Mouse (Mus musculus): ENCODE results near the gene Ppfia3. TPM values are rescaled to one million over a fixed set of nuclear protein-coding genes. Genes with fewer than 3 reads are reported as not detected.

The Ppfia3 gene
- polyA plus RNA-seq (2015; fragmentation: Nextera tagmentation; extraction: Ambion mirVana), result 4.3 and 5.4 TPM in 2 replicates

GRCm38 (mm10) chr7:45366652-45367019 lies at the start of gene Ppfia3:
Ppfia3 (minus strand) TSS chr7:45367019.
- Histone ChIP-seq H3K4me3 (replicated peaks; ENCODE audit: low read depth, low read length) (peak within 1 kb of the TSS; percentile 49), H3K9ac (ENCODE audit: low read depth, low read length) (peak within 1 kb of the TSS; percentile 52), H3K4me1 (replicated peaks; ENCODE audit: insufficient read depth, low read length) (peaks cover 16% of the 10 kb centered on the region), H3K27ac (no peak within 1 kb of the TSS), H3K36me3 (ENCODE audit: insufficient read depth, low read length) (no peaks in the 10 kb centered on the region), H3K4me2 (ENCODE audit: low read length) (peak within 1 kb of the TSS; percentile 97), H3K9me3 (replicated peaks; ENCODE audit: low read length) (no peaks in the 10 kb centered on the region), H3K27me3 (ENCODE audit: insufficient read depth, low read length) (peaks cover 21% of the 10 kb centered on the region; the same call in 1 of the 2 replicates)
- no peak for TF ChIP-seq CTCF (IDR thresholded peaks at IDR 0.05; ENCODE audit: low read depth)
- DNase-seq (ENCODE audit: low spot score), result no peak
- no peak for ATAC-seq (replicated peaks; ENCODE audit: low FRiP score, low read depth)
- WGBS, result 0% methylated on average over 23 of the region's 26 CpGs

DNA sequence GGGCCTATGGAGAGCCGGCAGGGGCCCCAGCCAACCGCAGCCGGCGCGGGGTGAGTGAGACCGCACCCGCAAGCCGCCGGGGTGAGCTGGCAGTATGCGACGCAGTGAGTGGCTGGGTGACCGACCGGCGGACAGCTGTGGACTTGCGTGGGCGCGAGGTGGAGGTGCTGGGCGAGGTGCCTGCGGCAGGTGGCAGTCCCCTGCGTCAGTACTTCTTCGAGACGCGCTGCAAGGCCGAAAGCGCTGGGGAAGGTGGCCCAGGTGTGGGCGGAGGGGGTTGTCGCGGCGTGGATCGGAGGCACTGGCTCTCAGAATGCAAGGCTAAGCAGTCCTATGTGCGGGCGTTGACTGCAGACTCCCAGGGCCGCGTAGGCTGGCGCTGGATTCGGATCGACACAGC lies 48.8 kb upstream of the Ppfia3 start:
- peaks cover 30% of the 10 kb centered on the region for H3K27me3 ChIP-seq (ENCODE audit: insufficient read depth, low read length)
- DNase-seq (ENCODE audit: low spot score) (no peak), ATAC-seq (replicated peaks; ENCODE audit: low FRiP score, low read depth) (no peak)
- H3K4me1 ChIP-seq (replicated peaks; ENCODE audit: insufficient read depth, low read length), result peaks cover 9% of the 10 kb centered on the region
- no peak overlapping the region for H3K27ac ChIP-seq
- peak overlapping the region; percentile 18; the same call in 1 of the 2 replicates for H3K4me2 ChIP-seq (ENCODE audit: low read length)
- H3K9me3 ChIP-seq (replicated peaks; ENCODE audit: low read length), result no peaks in the 10 kb centered on the region
- H3K36me3 ChIP-seq (ENCODE audit: insufficient read depth, low read length), result no peaks in the 10 kb centered on the region
- no peak overlapping the region for H3K9ac ChIP-seq (ENCODE audit: low read depth, low read length)
- TF ChIP-seq CTCF (IDR thresholded peaks at IDR 0.05; ENCODE audit: low read depth), result no peak
- WGBS, result 15% methylated on average over 37 of the region's 37 CpGs
- H3K4me3 ChIP-seq (replicated peaks; ENCODE audit: low read depth, low read length), result no peak overlapping the region; the same call in 1 of the 2 replicates

GRCm38 (mm10) chr7:45414740-45415224 lies 48.0 kb upstream of the Ppfia3 start:
- no peak for TF ChIP-seq CTCF (IDR thresholded peaks at IDR 0.05; ENCODE audit: low read depth)
- DNase-seq (ENCODE audit: low spot score), result no peak
- Histone ChIP-seq H3K9ac (ENCODE audit: low read depth, low read length) (no peak overlapping the region), H3K9me3 (replicated peaks; ENCODE audit: low read length) (no peaks in the 10 kb centered on the region), H3K36me3 (ENCODE audit: insufficient read depth, low read length) (no peaks in the 10 kb centered on the region), H3K4me3 (replicated peaks; ENCODE audit: low read depth, low read length) (no peak overlapping the region), H3K27me3 (ENCODE audit: insufficient read depth, low read length) (peaks cover 33% of the 10 kb centered on the region), H3K27ac (no peak overlapping the region), H3K4me2 (ENCODE audit: low read length) (no peak overlapping the region), H3K4me1 (replicated peaks; ENCODE audit: insufficient read depth, low read length) (peaks cover 9% of the 10 kb centered on the region)
- ATAC-seq (replicated peaks; ENCODE audit: low FRiP score, low read depth), result no peak
- 41% methylated on average over 12 of the region's 12 CpGs for WGBS

- no peaks in the 10 kb centered on the region for H3K9me3 ChIP-seq (replicated peaks; ENCODE audit: low read length)
- H3K36me3 ChIP-seq (ENCODE audit: insufficient read depth, low read length), result no peaks in the 10 kb centered on the region
- WGBS, result 2% methylated on average over 27 of the region's 27 CpGs
- DNase-seq (ENCODE audit: low spot score) (no peak), ATAC-seq (replicated peaks; ENCODE audit: low FRiP score, low read depth) (0 out of 2 replicates have a peak, but pooled peaks have one; percentile 11)
- peaks cover 9% of the 10 kb centered on the region for H3K4me1 ChIP-seq (replicated peaks; ENCODE audit: insufficient read depth, low read length)
- H3K27ac ChIP-seq, result no peak overlapping the region
- H3K9ac ChIP-seq (ENCODE audit: low read depth, low read length), result peak overlapping the region; percentile 61
- H3K27me3 ChIP-seq (ENCODE audit: insufficient read depth, low read length), result peaks cover 33% of the 10 kb centered on the region
- no peak for TF ChIP-seq CTCF (IDR thresholded peaks at IDR 0.05; ENCODE audit: low read depth)
- H3K4me3 ChIP-seq (replicated peaks; ENCODE audit: low read depth, low read length), result peak overlapping the region; percentile 51
- peak overlapping the region; percentile 98 for H3K4me2 ChIP-seq (ENCODE audit: low read length)
Observed at GRCm38 (mm10) chr7:45413864-45414739, 47.3 kb upstream of the Ppfia3 start.

DNA sequence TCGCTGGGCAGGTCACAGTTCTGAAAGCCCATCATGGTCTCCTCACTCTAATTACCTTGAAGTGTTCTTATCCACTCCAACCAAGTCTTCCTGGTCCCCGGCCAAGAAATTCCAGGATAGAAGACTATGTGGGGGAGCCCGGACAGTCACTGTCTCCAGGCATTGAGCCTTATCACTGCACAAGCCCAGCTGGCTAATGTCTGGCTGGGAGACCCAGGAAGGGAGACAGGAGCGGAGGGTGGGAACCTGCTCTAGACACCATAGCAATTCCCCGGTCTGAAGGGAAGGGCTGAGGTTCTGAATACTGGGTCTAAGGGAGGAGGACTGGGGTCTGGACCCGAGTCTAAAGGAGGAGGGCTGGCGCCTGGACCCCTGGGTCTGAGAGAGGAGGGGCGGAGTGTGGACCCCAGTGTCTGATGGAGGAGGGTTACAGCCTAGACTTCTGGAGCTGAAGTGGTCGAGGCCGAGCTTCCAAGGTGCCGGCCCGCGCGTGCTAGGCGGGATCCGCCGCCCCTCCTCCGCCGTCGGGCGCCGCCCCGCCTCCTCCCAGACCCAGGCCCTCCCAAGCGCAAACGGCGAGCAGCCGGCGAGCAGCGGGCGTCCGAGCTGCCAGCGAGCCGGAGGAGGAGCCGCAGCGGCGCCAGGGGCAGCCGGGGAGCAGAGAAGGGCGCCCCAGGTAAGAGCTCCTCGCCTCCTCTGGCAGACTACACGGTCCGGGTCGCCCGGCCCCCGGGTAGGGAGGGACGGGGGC lies 46.5 kb upstream of the Ppfia3 start, which contains the start of gene Ntf5:
Gene Ntf5, plus strand, starts transcription at position 583 of the 751 bp plus-strand sequence.
- Histone ChIP-seq H3K27me3 (ENCODE audit: insufficient read depth, low read length) (peaks cover 33% of the 10 kb centered on the region), H3K9ac (ENCODE audit: low read depth, low read length) (peak within 1 kb of the TSS; percentile 61), H3K9me3 (replicated peaks; ENCODE audit: low read length) (no peaks in the 10 kb centered on the region), H3K4me3 (replicated peaks; ENCODE audit: low read depth, low read length) (peak within 1 kb of the TSS; percentile 51), H3K27ac (no peak within 1 kb of the TSS), H3K36me3 (ENCODE audit: insufficient read depth, low read length) (no peaks in the 10 kb centered on the region), H3K4me2 (ENCODE audit: low read length) (peak within 1 kb of the TSS; percentile 98), H3K4me1 (replicated peaks; ENCODE audit: insufficient read depth, low read length) (peaks cover 9% of the 10 kb centered on the region)
- peak; percentile 30 for ATAC-seq (replicated peaks; ENCODE audit: low FRiP score, low read depth)
- DNase-seq (ENCODE audit: low spot score), result peak; percentile 47
- TF ChIP-seq CTCF (IDR thresholded peaks at IDR 0.05; ENCODE audit: low read depth), result no peak
- WGBS, result 2% methylated on average over 42 of the region's 45 CpGs

GRCm38 (mm10) chr7:45412421-45412820 lies 45.6 kb upstream of the Ppfia3 start:
- Histone ChIP-seq H3K36me3 (ENCODE audit: insufficient read depth, low read length) (no peaks in the 10 kb centered on the region), H3K27ac (no peak overlapping the region), H3K27me3 (ENCODE audit: insufficient read depth, low read length) (peaks cover 41% of the 10 kb centered on the region), H3K4me2 (ENCODE audit: low read length) (no peak overlapping the region), H3K9me3 (replicated peaks; ENCODE audit: low read length) (no peaks in the 10 kb centered on the region), H3K4me1 (replicated peaks; ENCODE audit: insufficient read depth, low read length) (peaks cover 9% of the 10 kb centered on the region), H3K9ac (ENCODE audit: low read depth, low read length) (no peak overlapping the region), H3K4me3 (replicated peaks; ENCODE audit: low read depth, low read length) (no peak overlapping the region)
- 73% methylated on average over 2 of the region's 2 CpGs for WGBS
- DNase-seq (ENCODE audit: low spot score) (no peak), ATAC-seq (replicated peaks; ENCODE audit: low FRiP score, low read depth) (no peak)
- no peak for TF ChIP-seq CTCF (IDR thresholded peaks at IDR 0.05; ENCODE audit: low read depth)
